Mouse (Mus musculus) embryonic stem cell, embryonic (primary cell): ENCODE measurements around the gene Irs3.

Experiments used
- CTCF ChIA-PET, 4 experiments: fragments of 300-600 bp in 2 of 4; fragments of 350-600 bp in 2 of 4; sonication (Branson Sonifier 250); formaldehyde crosslinking; loops; one replicate each; lab custom pipeline; 2022; ENCODE audit warnings: inconsistent platforms in 2 of 4; lab: Charles Lee
- POLR2A ChIA-PET, 4 experiments: fragments of 300-600 bp in 2 of 4; fragments of 350-600 bp in 2 of 4; sonication (Branson Sonifier 250); formaldehyde crosslinking; loops; one replicate each; lab custom pipeline; 2022; ENCODE audit warnings: antibody characterized with exemption in 4 of 4, inconsistent platforms in 1 of 4; lab: Charles Lee

Irs3 gene

GRCm38 (mm10) chr5:137645652-137646091, at the start of gene Irs3:
Irs3 (minus strand) TSS chr5:137645714.
- CTCF ChIA-PET = interaction anchor here (0.6 to 1.9 kb wide), 5 partner anchors 9 to 114 kb away, joined by 3 to 7 read pairs (median 4); no protein-coding TSS in a partner anchor
- POLR2A ChIA-PET = interaction anchor here in 3 of 4 experiments (0.7 to 9.6 kb wide), 6 partner anchors 11 to 114 kb away, joined by 3 to 163 read pairs (median 4); partner anchors contain the start of genes Fbxo24 (in 1 of the 3), Gm20605 (in 1 of the 3) and Lrch4 (in 1 of the 3)

GRCm38 (mm10) chr5:137694796-137695195, 49.3 kb upstream of the Irs3 start:
- ChIA-PET CTCF (interaction anchor here in 2 of 4 experiments (0.7 to 1.6 kb wide), 2 partner anchors 54 to 68 kb away, joined by 3 read pairs; partner anchors contain the start of gene Sap25 (in 1 of the 2)), POLR2A (interaction anchor here in 2 of 4 experiments (0.7 to 0.8 kb wide), 2 partner anchors 12 to 14 kb away, joined by 3 to 5 read pairs; no protein-coding TSS in a partner anchor)

GRCm38 (mm10) chr5:137691881-137692280, 46.4 kb upstream of the Irs3 start:
- CTCF ChIA-PET = no interaction called here
- POLR2A ChIA-PET = no interaction called here

- CTCF ChIA-PET = interaction anchor here in 3 of 4 experiments (0.5 to 1.5 kb wide), 6 partner anchors 33 to 1848 kb away, joined by 3 to 6 read pairs (median 4); partner anchors contain the start of gene Gigyf1 (in 1 of the 3)
- POLR2A ChIA-PET = interaction anchor here in 2 of 4 experiments (0.6 to 1.0 kb wide), 3 partner anchors 25 to 36 kb away, joined by 3 to 7 read pairs (median 3); no protein-coding TSS in a partner anchor
Measured at GRCm38 (mm10) chr5:137690531-137690930, 45.0 kb upstream of the Irs3 start.

- CTCF ChIA-PET = interaction anchor here in 3 of 4 experiments (1.1 to 1.5 kb wide), 4 partner anchors 32 to 76 kb away, joined by 3 to 6 read pairs (median 4); no protein-coding TSS in a partner anchor
- POLR2A ChIA-PET = interaction anchor here in 2 of 4 experiments (0.6 to 1.2 kb wide), 2 partner anchors 26 to 77 kb away, joined by 3 to 7 read pairs; partner anchors contain the start of gene Pcolce (in 1 of the 2)
Measured at GRCm38 (mm10) chr5:137689974-137690373, 44.5 kb upstream of the Irs3 start.

GRCm38 (mm10) chr5:137686127-137686790, 40.7 kb upstream of the Irs3 start:
- ChIA-PET CTCF (interaction anchor here in 2 of 4 experiments (0.7 to 1.4 kb wide), 4 partner anchors 45 to 1695 kb away, joined by 3 to 4 read pairs (median 4); partner anchors contain the start of genes Sap25 (in 1 of the 2) and Tsc22d4 (in 1 of the 2)), POLR2A (interaction anchor here in 2 of 4 experiments (0.6 to 1.4 kb wide), 7 partner anchors 14 to 1114 kb away, joined by 3 to 11 read pairs (median 4); no protein-coding TSS in a partner anchor)

- CTCF ChIA-PET = interaction anchor here in 1 of 4 experiments (0.7 to 1.4 kb wide), 3 partner anchors 44 to 74 kb away, joined by 3 to 4 read pairs (median 3); partner anchors contain the start of gene Sap25
- POLR2A ChIA-PET = interaction anchor here in 2 of 4 experiments (0.6 to 1.4 kb wide), 7 partner anchors 13 to 903 kb away, joined by 3 to 11 read pairs (median 3); partner anchors contain the start of gene Nyap1 (in 1 of the 2)
Measured at GRCm38 (mm10) chr5:137685653-137686052, 40.1 kb upstream of the Irs3 start.

GRCm38 (mm10) chr5:137684294-137685123, 39.0 kb upstream of the Irs3 start, which contains the start of gene Agfg2:
Agfg2 (minus strand) TSS chr5:137684726.
- ChIA-PET POLR2A (interaction anchor here (0.6 to 2.8 kb wide), 37 partner anchors 9 to 1307 kb away, joined by 3 to 12 read pairs (median 3); partner anchors contain the start of genes Mepce (in 1 of the 4), Nyap1 (in 1 of the 4), Pop7 (in 1 of the 4) and Ppp1r35 (in 1 of the 4)), CTCF (interaction anchor here (0.6 to 1.7 kb wide), 12 partner anchors 15 to 400 kb away, joined by 3 to 10 read pairs (median 3); no protein-coding TSS in a partner anchor)

GRCm38 (mm10) chr5:137683388-137684293, 38.1 kb upstream of the Irs3 start:
- POLR2A ChIA-PET = interaction anchor here (0.6 to 2.8 kb wide), 44 partner anchors 10 to 1308 kb away, joined by 3 to 12 read pairs (median 3); partner anchors contain the start of genes Pop7 (in 2 of the 4), Mepce (in 1 of the 4), Ppp1r35 (in 1 of the 4) and Sap25 (in 1 of the 4)
- CTCF ChIA-PET = interaction anchor here (0.6 to 1.7 kb wide), 15 partner anchors 11 to 399 kb away, joined by 3 to 10 read pairs (median 3); no protein-coding TSS in a partner anchor

- CTCF ChIA-PET = interaction anchor here in 3 of 4 experiments (0.5 to 0.7 kb wide), 4 partner anchors 10 to 36 kb away, joined by 3 to 11 read pairs (median 4); no protein-coding TSS in a partner anchor
- POLR2A ChIA-PET = interaction anchor here in 3 of 4 experiments (0.6 to 2.8 kb wide), 13 partner anchors 10 to 179 kb away, joined by 3 to 12 read pairs (median 3); partner anchors contain the start of gene Pop7 (in 1 of the 3)
Measured at GRCm38 (mm10) chr5:137682526-137682925, 37.0 kb upstream of the Irs3 start.

GRCm38 (mm10) chr5:137679726-137680125, 34.2 kb upstream of the Irs3 start:
- CTCF ChIA-PET = interaction anchor here in 2 of 4 experiments (0.8 to 1.5 kb wide), 6 partner anchors 21 to 328 kb away, joined by 3 to 5 read pairs (median 4); partner anchors contain the start of gene Nyap1 (in 1 of the 2)
- POLR2A ChIA-PET = interaction anchor here in 3 of 4 experiments (0.7 to 1.5 kb wide), 6 partner anchors 23 to 81 kb away, joined by 3 to 4 read pairs (median 3); no protein-coding TSS in a partner anchor

GRCm38 (mm10) chr5:137678736-137679135, 33.2 kb upstream of the Irs3 start:
- POLR2A ChIA-PET = interaction anchor here in 2 of 4 experiments (0.8 to 1.2 kb wide), 4 partner anchors 9 to 108 kb away, joined by 3 read pairs; no protein-coding TSS in a partner anchor

GRCm38 (mm10) chr5:137677859-137678258, 32.3 kb upstream of the Irs3 start:
- POLR2A ChIA-PET = interaction anchor here in 1 of 4 experiments (1.2 kb wide), 1 partner anchor 8 kb away, joined by 3 read pairs; no protein-coding TSS in a partner anchor
- CTCF ChIA-PET = interaction anchor here (0.5 to 2.3 kb wide), 9 partner anchors 21 to 133 kb away, joined by 3 to 10 read pairs (median 4); no protein-coding TSS in a partner anchor

More at GRCm38 (mm10) chr5:137678736-137679135, 33.2 kb upstream of the Irs3 start:
- CTCF ChIA-PET = interaction anchor here in 3 of 4 experiments (0.6 to 2.3 kb wide), 5 partner anchors 22 to 78 kb away, joined by 3 to 10 read pairs (median 7); no protein-coding TSS in a partner anchor

GRCm38 (mm10) chr5:137674786-137675185, 29.3 kb upstream of the Irs3 start:
- POLR2A ChIA-PET = interaction anchor here in 2 of 4 experiments (1.0 to 3.1 kb wide), 2 partner anchors 11 to 43 kb away, joined by 4 to 12 read pairs; no protein-coding TSS in a partner anchor
- CTCF ChIA-PET = interaction anchor here in 1 of 4 experiments (1.3 kb wide), 2 partner anchors 17 to 85 kb away, joined by 3 to 4 read pairs; no protein-coding TSS in a partner anchor

- CTCF ChIA-PET = interaction anchor here in 2 of 4 experiments (0.5 to 2.1 kb wide), 5 partner anchors 16 to 91 kb away, joined by 3 to 11 read pairs (median 4); no protein-coding TSS in a partner anchor
- POLR2A ChIA-PET = interaction anchor here in 3 of 4 experiments (0.9 to 3.1 kb wide), 19 partner anchors 8 to 171 kb away, joined by 3 to 12 read pairs (median 4); partner anchors contain the start of genes Agfg2 (in 2 of the 3), Pop7 (in 1 of the 3), Ppp1r35 (in 1 of the 3) and Tsc22d4 (in 1 of the 3)
Measured at GRCm38 (mm10) chr5:137673015-137673414, 27.5 kb upstream of the Irs3 start.
